7 mouse cellular contexts compared by ENCODE assay signal in genomic region chr2:38460825-38461540, GRCm38 (mm10). TPM values are rescaled to one million over a fixed set of nuclear protein-coding genes. Genes with fewer than 3 reads are reported as not detected.
A peak's percentile ranks its signal among the peaks of the same experiment; 100 is the strongest.
DNase-seq lines count a peak whose midpoint lies in the region; ATAC-seq lines count a peak whose summit lies in the region.

No protein-coding gene starts in this region.

- H3K4me2 ChIP-seq in forebrain, embryonic 14.5 days (ENCODE audit: low read length) = no peak overlapping the region
- H3K4me2 ChIP-seq in midbrain, embryonic 16.5 days (ENCODE audit: low read length) = no peak overlapping the region

- peak; percentile 14 for DNase-seq in retina, postnatal 7 days (ENCODE audit: low read depth, low spot score)
- no peak for DNase-seq in retina, embryonic 14.5 days (ENCODE audit: low spot score)
- DNase-seq in forebrain, embryonic 14.5 days (ENCODE audit: low spot score) = peak; percentile 97
- peak; percentile 61 to 83 for DNase-seq in layer of hippocampus, postnatal 25 days (ENCODE audit: extremely low spot score in 1 of 2, low spot score in 1 of 2)
- DNase-seq in gastrocnemius, postnatal 36 days = no peak

- intact Hi-C loops in gastrocnemius, postnatal 36 days (cut with DNase I) = no loop called here

- no peak overlapping the region for H3K9ac ChIP-seq in forebrain, embryonic 14.5 days (ENCODE audit: low read length)
- H3K9ac ChIP-seq in midbrain, embryonic 16.5 days (ENCODE audit: low read depth, low read length) = no peak overlapping the region

- ATAC-seq in forebrain, embryonic 14.5 days = peak; percentile 94
- ATAC-seq in midbrain, embryonic 16.5 days = peak; percentile 51
- ATAC-seq in CD4-positive, CD25-positive, alpha-beta regulatory T cell, adult 4 months = no peak

- WGBS in forebrain, embryonic 14.5 days = 27% methylated on average over 6 of the region's 6 CpGs
- WGBS in midbrain, embryonic 16.5 days = 53% methylated on average over 6 of the region's 6 CpGs

- peaks cover 18% of the 10 kb centered on the region for H3K4me1 ChIP-seq in forebrain, embryonic 14.5 days (ENCODE audit: control insufficient read depth, insufficient read depth, low read length)
- no peaks in the 10 kb centered on the region for H3K4me1 ChIP-seq in midbrain, embryonic 16.5 days (ENCODE audit: control insufficient read depth, insufficient read depth, low read length)

- H3K4me3 ChIP-seq in forebrain, embryonic 14.5 days (ENCODE audit: low read depth, low read length) = no peak overlapping the region
- no peak overlapping the region for H3K4me3 ChIP-seq in midbrain, embryonic 16.5 days (ENCODE audit: low read depth, low read length)

- H3K36me3 ChIP-seq in forebrain, embryonic 14.5 days (ENCODE audit: control insufficient read depth, insufficient read depth, low read length) = no peaks in the 10 kb centered on the region
- H3K36me3 ChIP-seq in midbrain, embryonic 16.5 days (ENCODE audit: control insufficient read depth, insufficient read depth, low read length) = no peaks in the 10 kb centered on the region

- no peaks in the 10 kb centered on the region for H3K27me3 ChIP-seq in forebrain, embryonic 14.5 days (replicated peaks; ENCODE audit: control insufficient read depth, insufficient read depth, low read length)
- no peaks in the 10 kb centered on the region for H3K27me3 ChIP-seq in midbrain, embryonic 16.5 days (ENCODE audit: control insufficient read depth, insufficient read depth, low read depth, low read length)

- no peaks in the 10 kb centered on the region for H3K9me3 ChIP-seq in forebrain, embryonic 14.5 days (replicated peaks; ENCODE audit: control insufficient read depth, low read length)
- H3K9me3 ChIP-seq in midbrain, embryonic 16.5 days (replicated peaks; ENCODE audit: control insufficient read depth, low read length, poor library complexity, severe bottlenecking) = no peaks in the 10 kb centered on the region

- peak overlapping the region; percentile 70 for H3K27ac ChIP-seq in forebrain, embryonic 14.5 days (ENCODE audit: low read depth, low read length)
- no peak overlapping the region for H3K27ac ChIP-seq in midbrain, embryonic 16.5 days (ENCODE audit: low read length)

RNA-seq across cellular contexts. Expression of gene Nek6, which starts 50.5 kb away (rescaled TPM):
- polyA plus RNA-seq in forebrain, embryonic 14.5 days (2014; fragmentation: Nextera tagmentation; extraction: Ambion mirVana) = 95.1 and 96.7 TPM in 2 replicates
- 10 to 100 TPM; 46.1 to 47.0 TPM for total RNA-seq in layer of hippocampus, postnatal 25 days (2021)
- 52.3 and 56.8 TPM in 2 replicates for polyA plus RNA-seq in midbrain, embryonic 16.5 days (2015; fragmentation: Nextera tagmentation; extraction: Ambion mirVana)
- total RNA-seq in gastrocnemius, postnatal 36 days (2021) = 10 to 100 TPM in 1 of 2 experiments, 1 to 10 TPM in 1; 6.9 to 11.2 TPM
- 1 to 10 TPM; 2.9 to 3.1 TPM for polyA plus RNA-seq in CD4-positive, CD25-positive, alpha-beta regulatory T cell, adult 4 months (2017; shearing (Covaris generic))

Comparison
In these comparisons a context has a peak if more than half of its experiments do, and no peak if none do; other contexts are left out.
1. DNase-seq: peak in retina, postnatal 7 days (single experiment), forebrain, embryonic 14.5 days (single experiment) and layer of hippocampus, postnatal 25 days (2 of 2); none in retina, embryonic 14.5 days (single experiment) and gastrocnemius, postnatal 36 days (0 of 2).
2. RNA of gene Nek6, which starts 50.5 kb away (polyA plus RNA-seq): 95.1 to 96.7 TPM in forebrain, embryonic 14.5 days and 52.3 to 56.8 TPM in midbrain, embryonic 16.5 days; 2.9 to 3.1 TPM in CD4-positive, CD25-positive, alpha-beta regulatory T cell, adult 4 months; every median in the first group is over 10 times any median in the second.